Mouse (Mus musculus) thymus, postnatal 25 days (tissue): ENCODE measurements around the gene Fam229b.

Experiments
- DNase-seq: peaks from one replicate; pipeline ENCODE4 v3.0.0; 2022

The Fam229b gene

DNA sequence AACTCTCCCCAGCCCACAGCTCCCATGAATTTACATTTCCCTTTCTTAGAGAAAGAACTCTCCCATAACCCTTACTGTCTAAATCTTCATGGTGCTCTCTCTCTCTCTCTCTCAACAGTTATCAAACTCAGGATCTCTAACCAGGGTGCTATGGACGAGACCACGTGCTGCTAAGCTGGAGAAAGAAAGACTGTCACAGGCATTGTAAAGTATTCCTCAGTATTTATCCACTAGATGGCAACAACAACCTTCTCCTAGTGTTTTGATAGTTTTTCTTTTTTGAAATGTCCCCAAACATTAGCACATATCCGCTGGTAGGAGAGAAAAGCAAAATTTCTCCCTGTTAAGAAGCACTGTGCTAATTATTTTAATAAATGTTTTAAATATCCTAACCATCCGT lies 12.3 kb downstream of the Fam229b start:
- no peak for DNase-seq

DNA sequence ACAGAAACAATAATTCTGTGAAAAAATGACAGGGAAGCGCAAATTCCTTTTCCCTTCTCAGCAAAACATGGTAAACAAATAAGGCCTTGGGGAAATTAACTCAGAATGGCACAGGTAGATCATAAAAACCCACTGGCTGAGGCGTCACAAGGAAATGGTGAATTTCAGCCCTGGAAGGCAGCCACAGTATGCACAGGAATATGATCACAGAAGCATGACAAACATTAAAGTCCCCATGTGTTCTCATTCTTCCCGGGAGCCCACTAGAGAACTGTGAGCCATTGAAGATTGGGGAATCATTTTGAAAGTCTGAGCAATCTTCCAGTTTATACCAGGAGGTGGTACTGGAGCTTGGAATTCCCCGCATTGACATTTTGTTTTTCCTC lies 24.2 kb downstream of the Fam229b start:
- DNase-seq: no peak

DNA sequence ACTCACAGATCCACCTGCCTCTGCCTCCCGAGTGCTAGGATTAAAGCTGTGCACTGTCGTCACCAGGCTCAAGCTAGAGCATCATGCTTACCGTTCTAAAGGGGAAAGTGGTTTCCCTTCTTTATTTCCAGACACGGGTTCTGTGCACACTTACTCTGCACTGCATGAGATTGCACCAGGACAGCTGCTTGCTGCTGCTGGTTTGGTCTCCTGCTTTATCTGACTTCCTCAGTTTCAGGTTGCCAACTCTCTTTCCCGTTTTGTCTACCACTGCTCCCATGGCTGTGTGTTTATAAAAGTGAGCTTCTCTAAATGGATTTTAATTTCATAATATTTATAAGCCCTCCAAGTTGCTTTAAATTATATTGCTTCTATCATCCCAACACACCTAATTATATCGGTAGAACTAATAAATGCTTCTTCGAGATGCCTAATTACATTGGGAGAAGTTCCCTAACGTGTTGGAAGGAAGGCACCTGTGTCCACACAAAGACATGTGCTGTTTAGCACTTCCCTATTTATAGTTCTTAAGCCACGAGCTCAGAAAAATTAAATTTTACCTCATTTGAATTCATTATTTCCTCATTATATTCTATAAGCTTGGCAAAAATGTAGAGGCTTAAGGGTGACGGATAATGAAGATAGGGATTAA lies 24.8 kb downstream of the Fam229b start:
- no peak for DNase-seq

GRCm38 (mm10) chr10:39106935-39107334 lies 26.8 kb downstream of the Fam229b start:
- DNase-seq: no peak

- DNase-seq: no peak
These were observed 27.3 kb downstream of the Fam229b start for GRCm38 (mm10) chr10:39106413-39106812.

GRCm38 (mm10) chr10:39104803-39105449 lies 28.8 kb downstream of the Fam229b start:
- DNase-seq: no peak

- no peak for DNase-seq
These were observed 35.0 kb downstream of the Fam229b start for GRCm38 (mm10) chr10:39098746-39099145.

DNA sequence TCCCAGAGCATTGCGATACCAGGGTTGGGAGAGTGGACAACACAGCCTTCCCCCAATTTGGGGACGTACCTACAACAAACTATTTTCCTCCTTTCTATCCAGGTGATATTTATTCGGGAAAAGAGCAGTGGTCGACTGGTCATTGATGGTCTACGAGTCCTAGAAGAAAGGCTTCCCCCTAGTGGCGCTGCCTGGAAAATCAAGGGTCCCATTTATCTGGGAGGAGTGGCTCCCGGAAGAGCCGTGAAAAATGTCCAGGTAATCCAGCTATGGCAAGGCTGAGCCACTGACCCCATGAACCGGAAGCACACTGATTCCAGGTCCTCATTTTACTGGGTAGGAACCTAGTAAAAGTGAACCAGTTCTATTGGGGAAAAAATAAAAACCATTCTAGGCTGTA lies 36.7 kb downstream of the Fam229b start:
- DNase-seq: no peak

- no peak for DNase-seq
These were observed 61.7 kb downstream of the Fam229b start for GRCm38 (mm10) chr10:39072048-39072447.
